Mouse (Mus musculus) heart, adult 9 months (tissue): ENCODE measurements at regions not wholly inside any gene's neighbourhood (a gene's known extent, or its start where the extent isn't known, plus 50 kb on each side); places are given as distances from the start of the nearest gene placed in this dataset.

Experiments used
- DNase-seq, 2 experiments: peaks; one replicate each; pipeline ENCODE4 v3.0.0; 2022; ENCODE audit warnings: low spot score in 2 of 2

GRCm38 (mm10) chr9:117870616-117871015 lies 169.7 kb upstream of the Azi2 start:
- no peak for DNase-seq

- no peak for DNase-seq
These were observed 176.4 kb upstream of the Azi2 start for GRCm38 (mm10) chr9:117863944-117864343.

GRCm38 (mm10) chr9:117863318-117863717 lies 177.0 kb upstream of the Azi2 start:
- DNase-seq, result no peak

GRCm38 (mm10) chr9:117859580-117860045 lies 180.7 kb upstream of the Azi2 start:
- no peak for DNase-seq

GRCm38 (mm10) chr9:117843531-117843930 lies 196.8 kb upstream of the Azi2 start:
- DNase-seq, result no peak

GRCm38 (mm10) chr9:117836696-117837380 lies 203.5 kb upstream of the Azi2 start:
- no peak for DNase-seq

GRCm38 (mm10) chr9:117833586-117833985 lies 203.9 kb upstream of the Rbms3 start:
- no peak for DNase-seq

- DNase-seq, result no peak
These were observed 184.9 kb upstream of the Rbms3 start for GRCm38 (mm10) chr9:117814661-117815060.

GRCm38 (mm10) chr9:117813216-117813615 lies 183.5 kb upstream of the Rbms3 start:
- DNase-seq, result no peak

- DNase-seq, result no peak
These were observed 176.1 kb upstream of the Rbms3 start for GRCm38 (mm10) chr9:117805812-117806211.

GRCm38 (mm10) chr9:117784186-117784591 lies 154.5 kb upstream of the Rbms3 start:
- DNase-seq, result no peak

GRCm38 (mm10) chr9:117754651-117755050 lies 124.9 kb upstream of the Rbms3 start:
- no peak for DNase-seq

GRCm38 (mm10) chr9:117753466-117753865 lies 123.8 kb upstream of the Rbms3 start:
- no peak for DNase-seq

- DNase-seq, result no peak
These were observed 115.2 kb upstream of the Rbms3 start for GRCm38 (mm10) chr9:117744906-117745305.

- no peak for DNase-seq
These were observed 99.7 kb upstream of the Rbms3 start for GRCm38 (mm10) chr9:117729366-117729765.

GRCm38 (mm10) chr9:117720161-117720598 lies 90.5 kb upstream of the Rbms3 start:
- DNase-seq, result no peak

GRCm38 (mm10) chr9:117717346-117717745 lies 87.6 kb upstream of the Rbms3 start:
- no peak for DNase-seq

- no peak for DNase-seq
These were observed 86.8 kb upstream of the Rbms3 start for GRCm38 (mm10) chr9:117716476-117716875.

- peak; percentile 5 to 21 for DNase-seq
These were observed 85.3 kb upstream of the Rbms3 start for GRCm38 (mm10) chr9:117714741-117715675.

GRCm38 (mm10) chr9:117713121-117713520 lies 83.4 kb upstream of the Rbms3 start:
- no peak for DNase-seq

- no peak for DNase-seq
These were observed 82.1 kb upstream of the Rbms3 start for GRCm38 (mm10) chr9:117711793-117712192.

GRCm38 (mm10) chr9:117710966-117711365 lies 81.3 kb upstream of the Rbms3 start:
- no peak for DNase-seq

GRCm38 (mm10) chr9:117709677-117710076 lies 80.0 kb upstream of the Rbms3 start:
- no peak for DNase-seq
